Mouse (Mus musculus) left cerebral cortex, adult 2 months (tissue): ENCODE measurements at regions not wholly inside any gene's neighbourhood (a gene's known extent, or its start where the extent isn't known, plus 50 kb on each side); places are given as distances from the start of the nearest gene placed in this dataset.

Experiments used
- DNase-seq, 2 experiments: peaks; one replicate each; pipeline ENCODE4 v3.0.0; 2021 to 2022; ENCODE audit warnings: low spot score in 2 of 2, mixed read lengths in 1 of 2; ENCODE audit errors: extremely low spot score in 1 of 2
- H3K27ac ChIP-seq: fragments of 200-600 bp; 2 replicates; pipeline ENCODE4 v1.8.1; 2022
- H3K4me3 ChIP-seq: fragments of 200-600 bp; 2 replicates; pipeline ENCODE4 v1.8.1; 2022
- CTCF ChIP-seq: fragments of 200-600 bp; IDR thresholded peaks from 2 replicates; pipeline ENCODE4 v1.8.1; 2022; ENCODE audit warnings: antibody characterized with exemption, mild to moderate bottlenecking, moderate library complexity
- intact Hi-C: fragments of 180-260 bp; cut with DNase I; formaldehyde crosslinking; loops from one replicate; pipeline ENCODE4 v1.15.1; 2025

GRCm38 (mm10) chr4:153068484-153069033 lies 414.1 kb downstream of the Ajap1 start:
- TF ChIP-seq CTCF, result no peak
- intact Hi-C loops, result no loop called here
- Histone ChIP-seq H3K27ac (no peak overlapping the region), H3K4me3 (no peak overlapping the region)
- DNase-seq, result no peak

- no peak overlapping the region for H3K27ac ChIP-seq
- intact Hi-C loops, result no loop called here
- no peak for TF ChIP-seq CTCF
- H3K4me3 ChIP-seq, result no peak overlapping the region
- DNase-seq, result no peak
These were observed 418.5 kb downstream of the Ajap1 start for GRCm38 (mm10) chr4:153064021-153064605.

- H3K4me3 ChIP-seq, result no peak overlapping the region
- DNase-seq, result no peak
- no peak for TF ChIP-seq CTCF
- intact Hi-C loops, result no loop called here
- H3K27ac ChIP-seq, result no peak overlapping the region
These were observed 419.2 kb downstream of the Ajap1 start for GRCm38 (mm10) chr4:153063402-153063801.

DNA sequence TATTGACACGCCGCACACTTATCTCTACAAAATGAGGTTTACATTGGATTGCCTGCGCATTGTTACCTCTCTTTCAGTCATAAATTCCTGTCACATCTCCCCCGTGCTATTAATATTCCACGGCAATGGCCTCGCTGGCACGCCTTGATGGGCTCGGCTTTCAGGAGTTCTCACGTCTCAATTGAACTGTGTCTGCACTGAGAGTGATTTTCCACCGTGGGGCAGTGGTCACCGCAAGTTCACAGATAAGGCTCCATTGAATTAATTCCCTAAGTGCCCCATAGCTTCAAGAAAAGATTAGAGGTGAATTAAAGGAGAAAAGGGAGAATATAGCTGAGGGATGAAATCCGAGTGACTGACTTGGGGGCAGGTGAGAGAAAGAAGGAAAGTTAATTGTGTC lies 424.5 kb downstream of the Ajap1 start:
- Histone ChIP-seq H3K4me3 (no peak overlapping the region), H3K27ac (no peak overlapping the region)
- TF ChIP-seq CTCF, result no peak; the same call in 1 of the 2 replicates
- intact Hi-C loops, result no loop called here
- no peak for DNase-seq

- Histone ChIP-seq H3K27ac (no peak overlapping the region), H3K4me3 (no peak overlapping the region)
- no peak for DNase-seq
- intact Hi-C loops, result no loop called here
- TF ChIP-seq CTCF, result no peak
These were observed 458.9 kb downstream of the Ajap1 start for GRCm38 (mm10) chr4:153023711-153024110.

DNA sequence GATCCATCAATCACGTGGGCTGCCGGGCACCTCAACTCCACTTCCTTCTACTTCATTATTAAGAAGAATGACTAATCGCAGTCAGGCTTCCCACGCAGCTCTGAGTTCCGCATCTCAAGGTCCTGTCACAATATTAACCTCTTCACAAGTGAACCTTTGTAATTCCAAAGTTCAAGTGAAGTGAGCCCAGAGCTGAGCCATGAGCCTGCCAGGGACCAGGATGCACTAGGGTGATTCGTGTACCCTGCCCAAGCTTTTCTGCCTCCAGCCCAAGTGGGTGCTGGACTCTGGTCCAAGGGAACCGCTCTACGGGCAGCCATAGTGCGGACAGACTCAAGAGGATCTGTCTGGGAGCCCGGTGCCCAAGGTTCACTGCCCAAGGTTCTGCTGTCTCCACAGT lies 463.4 kb downstream of the Ajap1 start:
- TF ChIP-seq CTCF, result no peak
- intact Hi-C loops, result loop anchor here (10.0 kb wide), 3 partner anchors 154 to 466 kb away; partner anchors contain the start of gene Ajap1
- Histone ChIP-seq H3K27ac (peak overlapping the region; percentile 85), H3K4me3 (no peak overlapping the region)
- no peak for DNase-seq

GRCm38 (mm10) chr4:153018138-153018921 lies 464.3 kb downstream of the Ajap1 start:
- peak overlapping the region; percentile 85 for H3K27ac ChIP-seq
- TF ChIP-seq CTCF, result no peak
- peak overlapping the region; percentile 22 for H3K4me3 ChIP-seq
- intact Hi-C loops, result loop anchor here (1.0 to 10.0 kb wide), 4 partner anchors 118 to 466 kb away; partner anchors contain the start of gene Ajap1
- peak; percentile 36 to 45 for DNase-seq

- intact Hi-C loops, result loop anchor here (1.0 to 10.0 kb wide), 4 partner anchors 117 to 467 kb away; partner anchors contain the start of gene Ajap1
- TF ChIP-seq CTCF, result no peak
- DNase-seq, result peak in 1 of 2 experiments; percentile 32
- Histone ChIP-seq H3K4me3 (no peak overlapping the region), H3K27ac (peak overlapping the region; percentile 85)
These were observed 464.8 kb downstream of the Ajap1 start for GRCm38 (mm10) chr4:153017816-153018137.

DNA sequence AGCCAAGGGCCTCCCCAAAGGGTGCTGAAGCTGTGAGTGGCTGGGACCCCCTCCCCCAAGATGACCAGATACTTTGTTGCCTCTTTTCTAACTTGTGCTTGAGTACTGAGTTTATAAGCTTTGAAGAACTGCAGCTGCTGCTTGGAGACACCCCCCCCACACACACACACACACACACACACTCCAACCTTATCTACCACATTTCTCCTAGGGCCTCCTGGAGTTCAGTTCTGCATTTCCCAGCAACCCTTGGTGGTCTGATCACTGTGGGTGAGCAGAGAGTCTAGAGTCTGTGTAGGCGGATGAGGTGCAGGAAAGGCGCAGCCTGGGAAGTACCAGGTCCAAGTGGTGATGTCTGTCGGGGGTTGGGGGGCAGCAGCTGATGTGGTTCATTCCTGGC lies 479.3 kb downstream of the Ajap1 start:
- DNase-seq, result no peak
- H3K4me3 ChIP-seq, result no peak overlapping the region
- no peak for TF ChIP-seq CTCF
- H3K27ac ChIP-seq, result no peak overlapping the region
- intact Hi-C loops, result no loop called here

- no peak for TF ChIP-seq CTCF
- intact Hi-C loops, result no loop called here
- DNase-seq, result no peak
- H3K4me3 ChIP-seq, result no peak overlapping the region
- no peak overlapping the region for H3K27ac ChIP-seq
These were observed 480.1 kb downstream of the Ajap1 start for GRCm38 (mm10) chr4:153002516-153002915.

DNA sequence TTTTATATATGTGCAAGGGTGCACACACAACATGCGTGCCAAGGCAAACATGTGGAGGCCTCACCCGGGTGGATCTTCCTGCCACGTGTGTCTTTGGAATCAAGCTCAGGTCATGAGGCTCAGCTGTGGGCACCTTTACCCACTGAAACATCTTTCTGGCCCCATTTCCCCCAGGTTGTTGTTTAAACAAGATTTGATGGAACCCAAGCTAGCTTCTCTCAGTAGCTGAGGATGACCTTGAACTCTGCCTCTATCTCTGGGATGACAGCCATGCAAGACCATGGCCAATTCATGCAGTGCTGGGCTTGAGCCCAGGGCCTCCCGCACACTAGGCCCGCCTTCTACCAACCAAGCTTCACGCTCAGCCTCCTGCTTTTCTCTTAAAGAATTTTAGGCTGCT lies 480.9 kb downstream of the Ajap1 start:
- no peak for TF ChIP-seq CTCF
- no peak overlapping the region for H3K4me3 ChIP-seq
- H3K27ac ChIP-seq, result no peak overlapping the region
- DNase-seq, result no peak
- intact Hi-C loops, result no loop called here

GRCm38 (mm10) chr4:152999526-152999925 lies 483.1 kb downstream of the Ajap1 start:
- Histone ChIP-seq H3K4me3 (no peak overlapping the region), H3K27ac (no peak overlapping the region)
- intact Hi-C loops, result no loop called here
- DNase-seq, result no peak
- TF ChIP-seq CTCF, result no peak
